Mouse (Mus musculus) ES-E14 (cell line): ENCODE measurements around the gene Cacna1e.

Experiments
- CHD2 ChIP-seq: IDR thresholded peaks from 2 replicates; pipeline ENCODE4 v1.6.1; 2014; ENCODE audit warnings: mild to moderate bottlenecking, low read depth, low read length, inconsistent platforms
- HCFC1 ChIP-seq: IDR thresholded peaks from 2 replicates; pipeline ENCODE4 v1.6.1; 2012; ENCODE audit warnings: low read length, inconsistent platforms, borderline replicate concordance; ENCODE audit not compliant: insufficient read depth
- MAFK ChIP-seq: IDR thresholded peaks from 2 replicates; pipeline ENCODE4 v1.6.1; 2014; ENCODE audit warnings: mild to moderate bottlenecking, low read depth, low read length, inconsistent platforms; ENCODE audit not compliant: insufficient read depth
- ZC3H11A ChIP-seq: IDR thresholded peaks from 2 replicates; pipeline ENCODE4 v1.6.1; 2012; ENCODE audit warnings: low read depth, mild to moderate bottlenecking, inconsistent platforms, low read length, borderline replicate concordance
- ZNF384 ChIP-seq: IDR thresholded peaks from 2 replicates; pipeline ENCODE4 v1.6.1; 2012; ENCODE audit warnings: low read depth, low read length, inconsistent platforms

GRCm38 (mm10) chr1:154460067-154460466 is 424.2 kb downstream of the Cacna1e start:
- TF ChIP-seq ZNF384 (no peak), HCFC1 (no peak), CHD2 (no peak), MAFK (no peak), ZC3H11A (no peak)
